Mouse (Mus musculus): ENCODE results near the gene Smlr1. TPM values are rescaled to one million over a fixed set of nuclear protein-coding genes. Genes with fewer than 3 reads are reported as not detected.

Smlr1 gene
- 21.9 and 55.0 TPM in 2 replicates for polyA plus RNA-seq (2012; rRNA removed)

GRCm38 (mm10) chr10:25535891-25536331, at the start of gene Smlr1:
Gene Smlr1 (minus strand): TSS chr10:25536267.
- 61% methylated on average over 10 of the region's 10 CpGs for WGBS
- DNase-seq (ENCODE audit: low read depth, low spot score) = no peak

DNA sequence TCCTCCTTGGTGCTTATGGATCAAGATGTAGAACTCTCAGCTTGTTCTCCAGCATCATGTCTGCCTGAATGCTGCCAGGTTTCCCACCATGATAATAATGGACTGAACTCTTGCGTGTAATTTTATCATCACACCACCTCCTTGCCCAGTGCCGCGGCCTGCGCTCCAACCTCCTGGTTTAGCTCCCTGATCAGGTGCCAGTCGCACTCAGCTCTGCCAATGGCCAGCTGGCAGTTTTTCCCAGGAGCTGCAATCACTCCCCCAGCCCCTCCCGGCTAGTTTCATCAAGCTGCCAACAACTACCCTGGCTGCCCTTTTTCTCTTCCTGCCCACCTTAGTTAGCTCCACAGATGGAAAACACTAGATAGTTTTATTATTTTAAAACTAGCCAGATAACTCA, 48.8 kb upstream of the Smlr1 start:
- no peak for DNase-seq (ENCODE audit: low read depth, low spot score)
- 90% methylated on average over 6 of the region's 6 CpGs for WGBS

DNA sequence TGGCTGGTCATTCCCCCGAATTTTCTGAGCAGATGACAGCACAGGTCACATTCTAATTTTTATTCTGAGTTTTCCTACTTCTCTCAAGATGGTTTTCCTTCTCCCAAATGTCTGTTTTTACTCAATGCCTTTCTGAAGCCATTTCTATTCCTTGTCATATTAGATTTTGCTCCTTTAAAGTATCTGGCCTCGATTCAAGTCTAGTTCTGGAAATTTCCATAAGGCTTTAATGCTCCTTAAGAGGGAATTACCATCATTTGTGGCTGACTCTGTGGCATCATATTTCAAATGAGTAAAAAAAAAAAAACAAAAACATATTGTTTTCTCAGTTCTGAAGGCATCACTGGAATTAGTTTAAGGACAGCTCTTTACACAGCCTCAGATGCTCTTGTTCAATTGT, 44.0 kb upstream of the Smlr1 start:
- WGBS = 58% methylated on average over 2 of the region's 2 CpGs
- no peak for DNase-seq (ENCODE audit: low read depth, low spot score)

DNA sequence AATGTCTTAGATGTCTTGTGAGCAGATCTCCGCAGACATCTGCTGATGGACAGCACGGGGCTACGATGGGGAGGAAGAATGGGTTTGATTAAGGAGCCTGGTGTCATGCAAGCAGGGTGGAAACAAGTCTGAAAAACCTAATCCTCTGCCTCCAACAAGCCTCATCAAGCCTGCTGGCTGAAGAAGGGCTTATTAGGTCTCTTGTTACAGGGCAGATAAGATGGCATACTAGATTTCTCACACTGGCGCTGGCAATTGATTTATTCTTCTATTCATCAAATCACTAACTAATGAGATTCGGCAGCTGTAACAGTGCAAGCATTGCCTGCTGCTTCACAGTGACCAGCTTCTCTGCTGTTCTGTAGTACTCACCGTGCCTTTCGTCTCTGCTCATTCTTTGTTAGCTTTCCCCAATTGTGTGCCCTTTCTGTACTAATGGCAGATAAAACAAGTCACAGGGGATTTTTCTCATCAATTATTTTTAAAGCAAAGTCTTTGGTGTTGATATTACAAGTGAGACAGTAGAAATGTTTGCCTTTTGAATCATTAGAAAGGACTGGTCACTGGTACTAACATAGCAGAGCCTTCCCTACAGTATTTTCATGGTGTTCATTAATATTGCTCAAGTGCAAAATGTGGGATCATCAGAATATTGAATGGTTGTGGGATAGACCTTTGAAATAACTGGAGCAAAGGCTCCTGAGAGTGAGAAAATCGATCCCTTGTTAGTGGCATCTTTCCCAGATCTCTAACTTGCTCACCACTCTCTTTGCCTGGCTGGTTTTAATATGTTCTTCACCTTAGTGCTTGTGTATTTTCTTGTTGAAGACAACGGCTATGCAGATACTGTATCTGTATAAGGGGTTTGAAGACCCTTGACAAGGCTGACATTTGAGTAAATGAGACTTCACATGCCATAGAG, 35.5 kb upstream of the Smlr1 start:
- no peak for DNase-seq (ENCODE audit: low read depth, low spot score)
- WGBS = 76% methylated on average over 9 of the region's 9 CpGs

- 67% methylated on average over 4 of the region's 4 CpGs for WGBS
- no peak for DNase-seq (ENCODE audit: low read depth, low spot score)
These were observed 16.9 kb upstream of the Smlr1 start for GRCm38 (mm10) chr10:25552936-25553335.

GRCm38 (mm10) chr10:25541097-25541496, 5.0 kb upstream of the Smlr1 start:
- no peak for DNase-seq (ENCODE audit: low read depth, low spot score)
- WGBS = 97% methylated on average over 3 of the region's 3 CpGs

DNA sequence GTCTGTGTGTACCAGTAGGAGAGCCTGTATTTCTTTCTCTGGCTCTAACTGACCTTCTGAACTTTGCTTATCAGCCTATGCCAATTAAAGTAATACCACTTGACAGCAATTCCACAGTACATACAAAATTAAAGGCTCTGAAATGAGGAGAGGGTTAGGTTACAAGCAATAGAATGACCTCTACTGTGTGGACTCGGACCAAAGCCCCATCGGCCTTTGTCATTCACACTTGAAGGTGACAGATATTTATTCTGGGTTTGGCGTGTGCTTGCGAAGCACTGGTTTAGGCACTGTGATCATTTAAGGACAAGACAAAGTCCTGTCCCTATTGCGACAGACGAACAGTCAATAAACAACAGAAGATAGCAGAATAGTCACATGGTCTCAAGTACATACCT, 3.7 kb upstream of the Smlr1 start:
- DNase-seq (ENCODE audit: low read depth, low spot score) = no peak
- WGBS = 40% methylated on average over 6 of the region's 6 CpGs

DNA sequence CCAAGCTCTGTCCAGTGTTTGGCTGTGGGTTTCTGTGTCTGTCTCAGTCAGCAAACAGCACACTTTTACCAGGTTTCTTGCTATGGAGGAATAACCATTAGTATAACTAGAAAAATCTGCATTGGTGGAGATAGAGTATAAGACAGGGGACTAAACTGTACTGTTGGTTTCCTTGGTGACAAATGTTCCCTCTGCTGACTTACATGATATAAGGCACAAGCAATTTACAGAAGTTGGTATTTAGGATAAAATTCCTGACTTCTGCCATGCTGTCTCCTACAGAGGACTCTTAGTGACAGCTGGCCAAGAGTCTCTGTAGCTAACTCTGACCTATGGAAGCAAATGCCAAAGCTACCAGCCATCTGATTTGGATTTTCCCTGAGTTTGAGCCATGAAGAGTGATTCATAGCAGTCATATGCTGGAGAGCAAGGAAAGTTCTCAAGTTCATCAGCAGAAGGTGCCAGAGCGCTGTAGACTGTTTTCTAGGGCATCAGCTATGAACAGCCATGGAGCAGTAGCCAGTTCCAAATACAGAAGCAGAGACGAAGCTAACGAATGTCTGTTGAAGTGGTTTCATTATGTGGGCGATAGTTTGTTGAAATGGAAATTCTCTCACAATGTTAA, 3.2 kb upstream of the Smlr1 start:
- no peak for DNase-seq (ENCODE audit: low read depth, low spot score)
- WGBS = 65% methylated on average over 4 of the region's 4 CpGs

DNA sequence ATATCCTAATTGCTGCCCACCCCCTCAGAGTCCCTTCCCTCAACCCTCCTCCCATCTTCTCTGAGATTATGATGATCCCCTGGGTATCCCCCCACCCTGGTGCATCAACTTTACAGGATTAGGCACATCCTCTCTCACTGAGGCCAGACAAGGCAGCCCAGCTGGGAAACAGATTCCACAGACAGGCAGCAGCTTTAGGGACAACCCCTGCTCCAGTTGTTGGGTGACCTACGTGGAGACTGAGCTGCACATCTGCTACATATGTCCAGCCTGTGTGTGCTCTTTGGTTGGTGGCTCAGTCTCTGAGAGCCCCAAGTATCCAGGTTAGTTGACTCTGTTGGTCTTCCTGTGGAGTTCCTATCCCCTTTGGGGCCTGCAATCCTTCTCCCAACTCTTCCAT, 2.7 kb upstream of the Smlr1 start:
- no peak for DNase-seq (ENCODE audit: low read depth, low spot score)
- 88% methylated on average over 1 of the region's 1 CpGs for WGBS

GRCm38 (mm10) chr10:25536621-25537020, 554 bp upstream of the Smlr1 start:
- DNase-seq (ENCODE audit: low read depth, low spot score) = no peak
- 67% methylated on average over 6 of the region's 6 CpGs for WGBS

- WGBS = 84% methylated on average over 5 of the region's 5 CpGs
These were observed 1.6 kb downstream of the Smlr1 start for GRCm38 (mm10) chr10:25534467-25534866.

DNA sequence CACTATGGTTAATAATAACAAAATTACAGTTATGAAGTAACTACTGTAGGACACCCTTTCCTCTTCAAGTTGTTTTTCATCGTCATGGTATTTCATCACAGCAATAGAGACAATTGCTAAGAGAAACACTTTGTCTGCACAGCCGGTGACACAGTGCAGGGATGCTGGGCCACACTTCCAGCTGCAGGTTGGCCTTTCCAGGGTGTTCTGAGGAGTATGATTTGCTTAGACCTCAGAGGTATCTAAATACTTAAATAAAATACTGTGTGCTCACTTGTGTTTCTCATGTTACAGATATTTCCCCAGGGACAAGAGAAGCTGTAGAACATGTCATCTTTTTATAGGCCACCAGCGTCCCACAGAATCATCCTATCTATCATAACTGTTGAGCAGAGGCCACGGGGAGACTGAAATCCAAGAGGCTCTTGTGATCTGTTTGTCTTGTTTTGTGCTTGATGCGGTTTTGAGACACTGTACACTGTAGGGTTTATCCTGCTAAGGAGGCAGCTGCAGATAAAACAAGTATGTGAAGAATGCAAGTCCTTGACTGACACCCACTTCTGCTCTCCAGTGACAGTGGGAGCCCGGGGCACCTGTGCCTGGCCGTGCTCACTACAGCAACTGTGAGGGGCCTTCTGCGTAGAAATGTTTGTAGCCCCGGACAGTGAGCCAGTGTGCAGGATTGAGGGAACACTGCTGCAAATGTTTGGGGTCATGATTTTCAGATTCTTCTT, 2.4 kb downstream of the Smlr1 start:
- 73% methylated on average over 9 of the region's 9 CpGs for WGBS
- DNase-seq (ENCODE audit: low read depth, low spot score) = no peak

More at GRCm38 (mm10) chr10:25534467-25534866, 1.6 kb downstream of the Smlr1 start:
- DNase-seq (ENCODE audit: low read depth, low spot score) = no peak

GRCm38 (mm10) chr10:25533105-25533504, 3.0 kb downstream of the Smlr1 start:
- 34% methylated on average over 2 of the region's 2 CpGs for WGBS
- DNase-seq (ENCODE audit: low read depth, low spot score) = no peak

- no peak for DNase-seq (ENCODE audit: low read depth, low spot score)
- 71% methylated on average over 13 of the region's 13 CpGs for WGBS
These were observed 4.7 kb downstream of the Smlr1 start for GRCm38 (mm10) chr10:25531335-25531734.

- 63% methylated on average over 3 of the region's 3 CpGs for WGBS
- DNase-seq (ENCODE audit: low read depth, low spot score) = no peak
These were observed 8.9 kb downstream of the Smlr1 start for GRCm38 (mm10) chr10:25527126-25527525.

DNA sequence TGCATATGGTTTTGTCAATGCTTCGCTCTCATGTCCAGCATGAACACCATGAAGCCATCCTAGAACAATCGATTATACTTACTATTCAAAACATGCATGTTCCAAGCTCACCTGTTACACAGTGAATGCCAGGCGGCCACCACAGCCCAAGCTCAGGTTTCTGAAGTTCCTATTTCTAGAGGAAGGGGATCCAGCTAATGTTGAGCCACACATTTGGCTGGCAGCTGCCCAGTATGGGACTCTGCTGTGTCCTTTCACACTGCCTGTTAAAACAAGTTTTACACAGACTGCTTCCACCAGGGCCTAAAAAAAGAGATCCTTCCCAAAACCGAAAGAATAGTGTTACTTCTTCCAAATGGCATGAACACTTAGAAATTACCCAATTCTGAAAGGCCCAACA, 9.4 kb downstream of the Smlr1 start:
- DNase-seq (ENCODE audit: low read depth, low spot score) = no peak
- 86% methylated on average over 4 of the region's 4 CpGs for WGBS

DNA sequence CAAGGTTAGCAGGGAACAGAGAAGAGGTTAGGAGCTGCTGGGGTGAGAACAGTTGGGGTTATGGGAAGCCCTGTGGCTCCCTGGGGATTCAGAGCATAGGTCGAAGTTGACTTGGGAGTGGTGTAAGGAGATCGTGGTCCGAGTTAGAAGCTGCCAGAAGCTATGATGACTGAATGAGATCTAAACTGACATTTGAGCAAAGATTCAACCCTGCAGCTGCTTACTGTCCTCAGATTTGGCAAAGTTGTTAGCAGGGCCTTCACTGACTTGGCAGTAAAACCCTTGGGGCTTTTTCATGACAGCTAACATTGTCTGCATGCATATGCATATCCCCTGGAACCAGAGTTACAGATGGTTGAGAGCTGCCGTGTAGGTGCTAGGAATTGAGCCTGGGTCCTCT, 9.9 kb downstream of the Smlr1 start:
- 72% methylated on average over 4 of the region's 4 CpGs for WGBS
- DNase-seq (ENCODE audit: low read depth, low spot score) = no peak

GRCm38 (mm10) chr10:25523727-25524126, 12.3 kb downstream of the Smlr1 start:
- 93% methylated on average over 8 of the region's 8 CpGs for WGBS
- no peak for DNase-seq (ENCODE audit: low read depth, low spot score)

DNA sequence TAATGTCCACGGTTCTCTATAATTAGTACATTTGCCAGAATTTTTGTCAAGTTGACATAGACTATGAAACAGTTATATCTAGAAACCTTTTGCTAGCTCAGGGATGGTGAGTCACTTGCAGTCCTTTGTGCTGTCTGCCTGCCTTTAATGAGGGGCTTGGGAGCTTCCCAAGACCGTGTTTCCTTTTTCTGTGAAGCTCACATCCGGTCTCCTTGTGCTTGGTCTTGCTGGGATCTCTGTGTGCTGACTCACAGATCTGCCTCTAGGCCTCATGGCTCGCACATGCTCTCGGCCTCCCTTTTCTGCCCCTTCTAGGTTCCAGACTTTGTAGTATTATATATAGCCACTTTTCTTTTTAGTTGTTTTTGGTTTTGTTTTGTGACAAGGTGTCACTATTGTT, 15.6 kb downstream of the Smlr1 start:
- 70% methylated on average over 5 of the region's 5 CpGs for WGBS
- DNase-seq (ENCODE audit: low read depth, low spot score) = no peak

DNA sequence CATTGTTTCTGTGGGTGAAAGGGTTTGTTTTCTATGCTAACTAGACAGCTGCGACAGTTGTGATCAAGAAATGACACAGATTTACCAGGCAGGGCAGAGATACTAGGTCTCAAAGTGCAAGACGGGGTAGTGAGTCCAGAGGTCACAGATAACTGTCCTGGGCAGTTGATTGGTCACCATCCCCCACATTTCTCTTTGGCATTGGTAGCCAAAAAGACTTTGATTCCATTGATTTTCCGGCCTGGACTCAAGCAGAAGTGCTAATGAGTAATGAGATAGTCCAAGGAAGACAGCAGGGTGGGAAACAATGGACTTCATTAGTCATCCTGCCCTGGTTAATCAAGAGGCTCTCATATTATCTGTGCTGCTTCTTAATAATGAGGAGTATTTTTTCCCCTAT, 16.1 kb downstream of the Smlr1 start:
- WGBS = 52% methylated on average over 3 of the region's 3 CpGs

More for the DNA sequence above, 16.1 kb downstream of the Smlr1 start:
- DNase-seq (ENCODE audit: low read depth, low spot score) = no peak

Measured in large intestine, adult 2 months (tissue).